Mouse (Mus musculus): ENCODE results near the gene Cuedc2. TPM values are rescaled to one million over a fixed set of nuclear protein-coding genes. Genes with fewer than 3 reads are reported as not detected.
A peak's percentile ranks its signal among the peaks of the same experiment; 100 is the strongest.

Cuedc2 gene
- polyA plus RNA-seq, 1 experiment from 2014 or later, result 126 TPM

- Histone ChIP-seq H3K27ac (no peak overlapping the region), H3K9me3 (no peaks in the 10 kb centered on the region), H3K27me3 (replicated peaks) (no peaks in the 10 kb centered on the region), H3K9ac (no peak overlapping the region), H3K4me3 (replicated peaks) (no peak overlapping the region), H3K4me2 (replicated peaks) (no peak overlapping the region), H3K36me3 (peaks cover 12% of the 10 kb centered on the region), H3K4me1 (replicated peaks) (peaks cover 24% of the 10 kb centered on the region)
- no peak for ATAC-seq
- WGBS, result 82% methylated on average over 16 of the region's 16 CpGs
These were observed 30.7 kb downstream of the Cuedc2 start for GRCm38 (mm10) chr19:46307781-46308180.

- no peak overlapping the region for H3K4me2 ChIP-seq (replicated peaks)
- no peaks in the 10 kb centered on the region for H3K9me3 ChIP-seq
- H3K4me1 ChIP-seq (replicated peaks), result peaks cover 24% of the 10 kb centered on the region
- H3K36me3 ChIP-seq, result peaks cover 5% of the 10 kb centered on the region; the same call in 1 of the 2 replicates
- ATAC-seq, result no peak
- no peak overlapping the region for H3K4me3 ChIP-seq (replicated peaks)
- no peaks in the 10 kb centered on the region for H3K27me3 ChIP-seq (replicated peaks)
- H3K27ac ChIP-seq, result no peak overlapping the region
- no peak overlapping the region for H3K9ac ChIP-seq
- WGBS, result 98% methylated on average over 9 of the region's 9 CpGs
These were observed 31.7 kb downstream of the Cuedc2 start for GRCm38 (mm10) chr19:46306751-46307289.

- 53% methylated on average over 5 of the region's 5 CpGs for WGBS
- ATAC-seq, result no peak
- no peaks in the 10 kb centered on the region for H3K9me3 ChIP-seq
These were observed 32.3 kb downstream of the Cuedc2 start for GRCm38 (mm10) chr19:46306268-46306610.

GRCm38 (mm10) chr19:46305432-46306267 lies 32.9 kb downstream of the Cuedc2 start:
- Histone ChIP-seq H3K4me2 (replicated peaks) (peak overlapping the region; percentile 98), H3K9me3 (no peaks in the 10 kb centered on the region)
- peak; percentile 82 for ATAC-seq

More at GRCm38 (mm10) chr19:46306268-46306610, 32.3 kb downstream of the Cuedc2 start:
- peak overlapping the region; percentile 98 for H3K4me2 ChIP-seq (replicated peaks)
- peak overlapping the region; percentile 41; the same call in 1 of the 2 replicates for H3K27ac ChIP-seq
- H3K27me3 ChIP-seq (replicated peaks), result no peaks in the 10 kb centered on the region
- peak overlapping the region; percentile 71 for H3K9ac ChIP-seq
- H3K36me3 ChIP-seq, result peaks cover 4% of the 10 kb centered on the region; the same call in 1 of the 2 replicates
- peak overlapping the region; percentile 68 for H3K4me3 ChIP-seq (replicated peaks)
- H3K4me1 ChIP-seq (replicated peaks), result peaks cover 24% of the 10 kb centered on the region

GRCm38 (mm10) chr19:46304908-46305333 lies 33.6 kb downstream of the Cuedc2 start:
- 0% methylated on average over 34 of the region's 34 CpGs for WGBS

More at GRCm38 (mm10) chr19:46305432-46306267, 32.9 kb downstream of the Cuedc2 start:
- Histone ChIP-seq H3K4me1 (replicated peaks) (peaks cover 24% of the 10 kb centered on the region), H3K4me3 (replicated peaks) (peak overlapping the region; percentile 68), H3K27me3 (replicated peaks) (no peaks in the 10 kb centered on the region), H3K9ac (peak overlapping the region; percentile 71), H3K27ac (peak overlapping the region; percentile 83), H3K36me3 (peaks cover 4% of the 10 kb centered on the region; the same call in 1 of the 2 replicates)
- WGBS, result 2% methylated on average over 39 of the region's 43 CpGs

GRCm38 (mm10) chr19:46304216-46304841 lies 34.2 kb downstream of the Cuedc2 start, which contains the start of gene Nfkb2:
Nfkb2 (plus strand) TSS chr19:46304320.
- ATAC-seq, result peak; percentile 92
- Histone ChIP-seq H3K9me3 (no peaks in the 10 kb centered on the region), H3K4me2 (replicated peaks) (peak within 1 kb of the TSS; percentile 98), H3K27ac (peak within 1 kb of the TSS; percentile 83), H3K4me1 (replicated peaks) (peaks cover 24% of the 10 kb centered on the region), H3K27me3 (replicated peaks) (no peaks in the 10 kb centered on the region), H3K9ac (peak within 1 kb of the TSS; percentile 71), H3K4me3 (replicated peaks) (peak within 1 kb of the TSS; percentile 68), H3K36me3 (peaks cover 4% of the 10 kb centered on the region; the same call in 1 of the 2 replicates)
- WGBS, result 0% methylated on average over 39 of the region's 39 CpGs

More at GRCm38 (mm10) chr19:46304908-46305333, 33.6 kb downstream of the Cuedc2 start:
- peaks cover 4% of the 10 kb centered on the region; the same call in 1 of the 2 replicates for H3K36me3 ChIP-seq
- peak overlapping the region; percentile 71 for H3K9ac ChIP-seq
- peak; percentile 64 for ATAC-seq
- H3K9me3 ChIP-seq, result no peaks in the 10 kb centered on the region
- H3K4me3 ChIP-seq (replicated peaks), result peak overlapping the region; percentile 68
- H3K27me3 ChIP-seq (replicated peaks), result no peaks in the 10 kb centered on the region
- peaks cover 24% of the 10 kb centered on the region for H3K4me1 ChIP-seq (replicated peaks)
- peak overlapping the region; percentile 83 for H3K27ac ChIP-seq
- peak overlapping the region; percentile 98 for H3K4me2 ChIP-seq (replicated peaks)

- Histone ChIP-seq H3K4me1 (replicated peaks) (peaks cover 19% of the 10 kb centered on the region), H3K36me3 (peaks cover 4% of the 10 kb centered on the region; the same call in 1 of the 2 replicates), H3K9ac (no peak overlapping the region), H3K27ac (peak overlapping the region; percentile 83; the same call in 1 of the 2 replicates), H3K4me2 (replicated peaks) (peak overlapping the region; percentile 98), H3K9me3 (no peaks in the 10 kb centered on the region), H3K27me3 (replicated peaks) (no peaks in the 10 kb centered on the region), H3K4me3 (replicated peaks) (peak overlapping the region; percentile 68)
- WGBS, result 52% methylated on average over 18 of the region's 18 CpGs
- ATAC-seq, result no peak
These were observed 35.0 kb downstream of the Cuedc2 start for GRCm38 (mm10) chr19:46303251-46304215.

- H3K9ac ChIP-seq, result no peak overlapping the region
- H3K4me3 ChIP-seq (replicated peaks), result no peak overlapping the region
- 91% methylated on average over 4 of the region's 4 CpGs for WGBS
- no peak for ATAC-seq
- H3K27me3 ChIP-seq (replicated peaks), result no peaks in the 10 kb centered on the region
- H3K4me1 ChIP-seq (replicated peaks), result peaks cover 17% of the 10 kb centered on the region
- H3K4me2 ChIP-seq (replicated peaks), result no peak overlapping the region
- peaks cover 2% of the 10 kb centered on the region; the same call in 1 of the 2 replicates for H3K36me3 ChIP-seq
- no peaks in the 10 kb centered on the region for H3K9me3 ChIP-seq
- H3K27ac ChIP-seq, result no peak overlapping the region
These were observed 36.0 kb downstream of the Cuedc2 start for GRCm38 (mm10) chr19:46302551-46302950.

GRCm38 (mm10) chr19:46300294-46301045 lies 38.0 kb downstream of the Cuedc2 start:
- Histone ChIP-seq H3K9ac (no peak overlapping the region), H3K27ac (no peak overlapping the region), H3K4me1 (replicated peaks) (peaks cover 10% of the 10 kb centered on the region; the same call in 1 of the 2 replicates), H3K27me3 (replicated peaks) (no peaks in the 10 kb centered on the region), H3K4me3 (replicated peaks) (no peak overlapping the region), H3K4me2 (replicated peaks) (no peak overlapping the region), H3K9me3 (no peaks in the 10 kb centered on the region), H3K36me3 (no peaks in the 10 kb centered on the region)
- WGBS, result 36% methylated on average over 8 of the region's 8 CpGs
- no peak for ATAC-seq

- peak; percentile 56; the same call in 1 of the 2 replicates for ATAC-seq
- Histone ChIP-seq H3K4me1 (replicated peaks) (no peaks in the 10 kb centered on the region), H3K27ac (no peak overlapping the region), H3K27me3 (replicated peaks) (no peaks in the 10 kb centered on the region), H3K4me2 (replicated peaks) (no peak overlapping the region), H3K9ac (no peak overlapping the region), H3K9me3 (no peaks in the 10 kb centered on the region), H3K4me3 (replicated peaks) (no peak overlapping the region), H3K36me3 (no peaks in the 10 kb centered on the region)
- 56% methylated on average over 4 of the region's 4 CpGs for WGBS
These were observed 41.6 kb downstream of the Cuedc2 start for GRCm38 (mm10) chr19:46296938-46297337.

Data from intestine, embryonic 15.5 days (tissue).